Mouse (Mus musculus) cerebellum, adult 2 months (tissue): Measurements from ENCODE around the gene Ednrb. TPM values are rescaled to one million over a fixed set of nuclear protein-coding genes. Genes with fewer than 3 reads are reported as not detected.

Source experiments
- DNase-seq, 2 experiments: peaks; one replicate each; pipeline ENCODE4 v3.0.0; 2021
- H3K27ac ChIP-seq: fragments of 200-500 bp; 2 replicates; pipeline ENCODE4 v1.5.1; 2012; ENCODE audit warnings: low read length, control low read depth, inconsistent platforms; ENCODE audit not compliant: insufficient read depth
- H3K27me3 ChIP-seq: fragments of 200-500 bp; 2 replicates; pipeline ENCODE4 v1.6.1; 2012; ENCODE audit warnings: inconsistent platforms, mild to moderate bottlenecking, low read length, moderate library complexity; ENCODE audit not compliant: control insufficient read depth, insufficient read depth
- H3K4me1 ChIP-seq: fragments of 200-500 bp; 2 replicates; pipeline ENCODE4 v1.6.1; 2011; ENCODE audit warnings: low read length; ENCODE audit not compliant: control insufficient read depth, insufficient read depth
- H3K4me3 ChIP-seq: fragments of 200-500 bp; replicated peaks from 2 replicates; pipeline ENCODE3; 2011; ENCODE audit warnings: mild to moderate bottlenecking, low read depth, low read length, control low read depth; ENCODE audit not compliant: insufficient read depth
- CTCF ChIP-seq: fragments of 200-500 bp; IDR thresholded peaks from 2 replicates; pipeline ENCODE4 v1.5.1; 2011; ENCODE audit warnings: low read depth, mild to moderate bottlenecking, control low read depth, low read length, moderate library complexity, borderline replicate concordance; ENCODE audit not compliant: insufficient read depth
- POLR2A ChIP-seq: fragments of 200-500 bp; IDR thresholded peaks from 2 replicates; pipeline ENCODE4 v1.6.1; 2011; ENCODE audit warnings: low read length, control low read depth, borderline replicate concordance; ENCODE audit not compliant: insufficient read depth
- WGBS: fragments of 180-500 bp; shearing (Covaris S2); methylation state at CpG from one replicate; pipeline ENCODE4 v1.1.7; 2018; 5-methylcytosine and 5-hydroxymethylcytosine counted together
- polyA plus RNA-seq: library from polyadenylated mRNA; depleted of rRNA; stranded (reverse); fragments of >200 nt; gene quantifications from 2 replicates; pipeline ENCODE4 v1.2.3, GENCODE M21; 2012; rRNA removed

Gene Ednrb
- polyA plus RNA-seq = 49.0 and 53.5 TPM in 2 replicates

DNA sequence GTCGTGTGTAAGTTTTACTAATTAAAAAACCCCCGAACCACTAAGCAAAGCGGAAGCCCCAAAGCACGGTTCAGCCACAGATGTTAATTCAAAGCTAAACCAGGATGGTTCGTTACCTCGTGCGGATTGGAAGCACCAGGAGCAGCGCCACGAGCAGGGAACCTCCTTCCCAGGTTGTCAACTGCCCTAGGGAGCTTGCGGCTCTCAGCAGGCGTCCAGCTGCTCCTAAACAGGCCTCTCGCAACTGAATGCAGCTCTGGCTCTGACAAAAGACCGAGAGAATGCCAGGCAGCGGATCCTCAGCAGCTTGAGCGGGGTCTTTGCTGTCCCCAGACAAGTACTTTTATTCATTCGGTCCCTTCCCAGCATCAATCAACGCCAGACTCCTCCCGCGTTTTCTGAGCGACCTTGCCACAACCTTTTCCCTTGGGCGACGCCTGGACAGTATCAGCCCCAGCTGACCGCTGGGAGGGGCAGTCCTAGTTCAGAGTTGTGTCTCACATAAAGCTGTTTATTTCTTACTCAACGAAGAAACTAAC is at the start of gene Ednrb:
Gene Ednrb, minus strand, starts transcription at position 392 of the 539 bp plus-strand sequence.
- TF ChIP-seq POLR2A (no peak), CTCF (no peak)

DNA sequence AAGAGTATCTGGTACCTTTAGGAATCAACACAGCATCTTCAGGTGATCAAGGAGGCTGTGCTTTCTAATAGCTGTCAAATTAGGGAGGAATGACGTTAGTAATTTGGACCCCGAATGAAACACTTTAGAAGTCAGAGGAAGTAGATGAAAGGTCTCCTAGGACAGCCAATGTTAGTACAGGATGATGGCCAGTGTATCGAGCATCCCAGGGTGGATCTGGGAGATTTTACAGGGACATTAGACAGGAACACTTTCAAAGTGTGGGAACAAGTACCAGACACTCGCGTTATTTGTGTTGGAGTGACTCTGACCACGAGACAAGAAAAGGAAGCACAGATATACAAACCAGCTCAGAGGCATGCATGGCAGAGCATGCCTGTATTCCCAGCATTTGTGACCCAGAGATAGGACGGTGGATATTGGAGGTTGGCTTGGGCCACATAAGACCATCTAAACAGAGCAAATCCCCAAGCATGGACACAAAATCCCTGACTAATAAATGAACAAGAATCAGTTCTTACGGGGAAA is 48.3 kb upstream of the Ednrb start:
- H3K27ac ChIP-seq = no peak overlapping the region
- no peaks in the 10 kb centered on the region for H3K4me1 ChIP-seq
- H3K27me3 ChIP-seq = no peaks in the 10 kb centered on the region
- H3K4me3 ChIP-seq = no peak overlapping the region
- TF ChIP-seq POLR2A (no peak), CTCF (no peak)
- DNase-seq = no peak
- 88% methylated on average over 8 of the region's 8 CpGs for WGBS

More for the DNA sequence above, at the start of gene Ednrb:
- Histone ChIP-seq H3K4me3 (peak within 1 kb of the TSS; percentile 36), H3K27me3 (no peaks in the 10 kb centered on the region; the same call in 1 of the 2 replicates), H3K27ac (no peak within 1 kb of the TSS), H3K4me1 (no peaks in the 10 kb centered on the region; the same call in 1 of the 2 replicates)
- WGBS = under 1% methylated on average over 24 of the region's 24 CpGs
- DNase-seq = peak in 1 of 2 experiments; percentile 1

DNA sequence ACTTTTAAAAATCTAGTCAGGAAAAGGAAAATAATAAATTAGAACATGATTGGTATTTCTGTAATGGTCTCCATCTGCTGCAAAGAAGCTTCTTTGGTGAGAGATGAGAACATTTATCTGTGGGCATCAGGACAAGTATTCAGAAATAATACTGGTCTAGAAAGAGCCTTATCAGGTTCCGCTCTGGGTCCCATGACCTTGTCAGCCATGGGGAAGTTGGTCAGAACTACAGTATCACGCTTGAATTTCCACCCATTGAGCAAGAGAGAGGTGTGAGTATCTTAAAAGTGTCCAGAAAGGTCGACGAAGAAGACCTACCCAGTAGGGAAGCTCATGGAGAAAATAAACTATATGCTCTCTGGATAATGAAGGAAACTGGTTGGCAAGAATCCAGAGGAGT is 46.6 kb upstream of the Ednrb start:
- 75% methylated on average over 4 of the region's 4 CpGs for WGBS
- no peak overlapping the region for H3K4me3 ChIP-seq

DNA sequence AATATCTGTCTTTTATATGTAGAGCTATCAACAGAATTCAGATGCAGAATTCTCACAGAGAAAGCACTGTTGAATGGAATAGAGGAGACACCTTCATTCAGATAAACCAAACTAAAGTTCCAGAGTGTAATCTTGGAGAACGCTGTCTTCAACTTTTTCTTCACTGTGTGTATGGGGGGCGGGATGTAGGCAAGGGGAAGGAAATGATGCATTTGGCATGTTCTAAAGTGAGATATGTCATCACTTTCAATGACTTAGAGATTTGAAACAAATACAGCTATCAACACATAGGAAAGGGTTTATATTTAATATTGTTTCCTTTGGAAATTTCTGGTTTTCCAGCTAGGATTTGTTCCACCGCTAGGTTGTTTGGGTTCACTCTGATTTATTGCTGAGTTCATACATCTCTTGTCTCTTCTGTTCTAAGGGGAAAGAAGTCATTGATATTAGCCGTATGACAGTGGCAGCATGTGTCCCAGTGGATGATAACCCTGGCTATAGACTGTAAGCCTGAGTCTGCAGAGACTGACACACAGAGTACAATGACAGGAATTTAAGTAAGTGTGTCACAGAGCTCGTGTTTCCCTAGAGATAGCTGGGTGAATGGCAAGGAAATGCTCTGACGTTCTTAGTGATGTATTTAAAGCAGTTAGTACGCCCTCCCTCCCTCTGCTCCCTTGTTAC is 40.8 kb upstream of the Ednrb start:
- WGBS = 78% methylated on average over 7 of the region's 7 CpGs
- TF ChIP-seq CTCF (no peak), POLR2A (no peak)
- Histone ChIP-seq H3K4me3 (no peak overlapping the region), H3K27ac (no peak overlapping the region), H3K4me1 (no peaks in the 10 kb centered on the region), H3K27me3 (no peaks in the 10 kb centered on the region)
- no peak for DNase-seq

More for the DNA sequence above, 46.6 kb upstream of the Ednrb start:
- Histone ChIP-seq H3K4me1 (no peaks in the 10 kb centered on the region), H3K27me3 (no peaks in the 10 kb centered on the region), H3K27ac (no peak overlapping the region)
- DNase-seq = no peak
- no peak for TF ChIP-seq POLR2A
- TF ChIP-seq CTCF = no peak

DNA sequence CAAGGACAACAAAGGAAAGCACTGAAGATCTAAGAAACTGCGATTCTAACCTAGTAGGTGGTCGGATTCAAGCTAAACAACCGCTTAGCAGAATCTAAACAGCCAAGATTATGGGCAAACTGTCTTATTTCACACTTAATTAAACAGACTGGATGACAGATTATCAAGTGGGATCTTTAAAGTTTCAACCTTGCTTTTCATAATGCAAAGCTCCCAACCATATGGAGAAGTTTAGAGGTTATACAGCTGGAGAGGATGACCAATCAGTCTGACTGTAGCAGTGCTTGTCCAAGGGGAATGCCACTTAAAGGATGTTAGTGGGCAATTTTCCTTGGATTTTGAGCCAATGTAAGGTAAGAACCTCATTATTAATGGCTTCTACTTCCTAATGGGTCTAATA is 38.7 kb upstream of the Ednrb start:
- DNase-seq = no peak
- H3K4me3 ChIP-seq = no peak overlapping the region
- no peak overlapping the region for H3K27ac ChIP-seq
- no peaks in the 10 kb centered on the region for H3K4me1 ChIP-seq
- TF ChIP-seq CTCF = no peak
- no peak for TF ChIP-seq POLR2A
- no peaks in the 10 kb centered on the region for H3K27me3 ChIP-seq
- WGBS = 84% methylated on average over 3 of the region's 3 CpGs

DNA sequence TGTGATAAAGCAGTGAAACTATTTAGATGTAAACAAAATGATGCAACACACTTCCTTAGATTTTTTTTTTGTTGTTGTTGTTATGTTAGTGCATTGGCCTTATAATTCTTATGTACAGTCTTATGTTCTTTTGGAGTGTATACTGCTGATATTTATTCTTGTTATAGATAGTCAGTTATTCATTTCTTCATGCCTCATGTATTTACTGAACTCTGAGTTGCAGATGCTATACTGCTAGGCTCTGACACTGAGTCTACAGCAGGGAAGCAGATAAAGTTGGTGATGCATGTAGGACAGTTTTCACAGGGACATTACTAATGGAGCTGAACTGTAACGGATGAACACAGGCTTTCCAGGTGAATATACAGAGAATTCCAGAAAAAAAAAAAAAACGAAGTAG is 32.9 kb upstream of the Ednrb start:
- no peaks in the 10 kb centered on the region for H3K27me3 ChIP-seq
- 83% methylated on average over 2 of the region's 2 CpGs for WGBS
- H3K27ac ChIP-seq = no peak overlapping the region
- TF ChIP-seq CTCF (no peak), POLR2A (no peak)
- no peak for DNase-seq
- H3K4me3 ChIP-seq = no peak overlapping the region
- no peaks in the 10 kb centered on the region for H3K4me1 ChIP-seq

DNA sequence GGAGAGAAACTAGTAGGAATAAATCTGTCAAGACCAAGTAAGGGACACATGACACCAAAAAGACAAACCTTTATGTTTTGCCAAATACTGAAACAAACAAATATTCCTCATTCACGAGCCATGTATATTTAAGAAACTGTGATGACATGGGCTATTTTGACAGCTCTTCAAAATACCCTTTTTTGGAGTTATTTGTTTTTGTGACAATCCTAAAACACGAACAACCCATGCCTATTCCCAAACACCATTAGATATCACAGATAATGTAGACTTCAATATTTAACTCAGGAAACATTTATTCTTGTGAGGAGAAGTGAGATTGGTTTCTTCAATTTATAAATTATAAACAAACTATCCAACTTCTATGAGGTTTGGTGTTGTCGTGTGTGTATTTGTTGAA is 32.4 kb upstream of the Ednrb start:
- 80% methylated on average over 3 of the region's 3 CpGs for WGBS
- DNase-seq = no peak
- TF ChIP-seq POLR2A (no peak), CTCF (no peak)
- H3K27me3 ChIP-seq = no peaks in the 10 kb centered on the region
- no peak overlapping the region for H3K27ac ChIP-seq
- no peak overlapping the region for H3K4me3 ChIP-seq
- no peaks in the 10 kb centered on the region for H3K4me1 ChIP-seq

DNA sequence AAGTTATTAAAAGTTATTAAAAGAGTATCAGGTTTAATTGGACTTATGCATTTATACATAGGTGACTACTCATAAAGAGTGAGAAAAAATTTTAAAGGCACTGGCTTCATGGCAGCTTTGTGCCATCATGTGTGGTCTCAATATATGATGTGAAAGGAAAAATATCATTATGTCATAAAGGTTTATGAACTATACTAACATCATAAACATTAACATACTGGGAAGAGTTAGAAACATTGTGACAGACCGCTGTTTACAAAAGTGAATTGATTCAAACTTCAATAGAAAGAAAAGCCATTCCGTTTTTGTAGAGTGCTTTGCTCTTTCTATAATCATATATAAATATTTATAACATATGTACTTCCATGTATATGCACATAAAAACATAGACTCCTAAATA is 22.4 kb upstream of the Ednrb start:
- H3K4me1 ChIP-seq = no peaks in the 10 kb centered on the region
- TF ChIP-seq CTCF = no peak
- TF ChIP-seq POLR2A = no peak
- WGBS = 88% methylated on average over 2 of the region's 2 CpGs
- no peak overlapping the region for H3K4me3 ChIP-seq
- no peak overlapping the region for H3K27ac ChIP-seq
- no peaks in the 10 kb centered on the region for H3K27me3 ChIP-seq
- no peak for DNase-seq
